Mouse (Mus musculus) kidney, embryonic 15.5 days (tissue): ENCODE measurements at regions not wholly inside any gene's neighbourhood (a gene's known extent, or its start where the extent isn't known, plus 50 kb on each side); places are given as distances from the start of the nearest gene placed in this dataset.

Experiments used
- ATAC-seq: fragments of 200-750 bp; cut with Nextera tagmentation; replicated peaks from 2 replicates; pipeline ENCODE4 v1.8.0; 2017; ENCODE audit warnings: moderate TSS enrichment; ENCODE audit not compliant: low FRiP score
- H3K27ac ChIP-seq: fragments of 300-500 bp; sonication (generic); 2 replicates; pipeline ENCODE4 v1.5.1; 2015; ENCODE audit warnings: mild to moderate bottlenecking, inconsistent platforms
- H3K27me3 ChIP-seq: fragments of 300-500 bp; sonication (generic); 2 replicates; pipeline ENCODE4 v1.6.1; 2015; ENCODE audit warnings: inconsistent platforms
- H3K36me3 ChIP-seq: fragments of 300-500 bp; sonication (generic); 2 replicates; pipeline ENCODE4 v1.6.1; 2015; ENCODE audit warnings: inconsistent platforms
- H3K4me1 ChIP-seq: fragments of 300-500 bp; sonication (generic); 2 replicates; pipeline ENCODE4 v1.6.1; 2015; ENCODE audit warnings: inconsistent platforms
- H3K4me2 ChIP-seq: fragments of 300-500 bp; sonication (generic); 2 replicates; pipeline ENCODE4 v1.6.1; 2015; ENCODE audit warnings: moderate library complexity, mild to moderate bottlenecking, inconsistent platforms
- H3K4me3 ChIP-seq: fragments of 300-500 bp; sonication (generic); replicated peaks from 2 replicates; pipeline ENCODE4 v1.5.1; 2015; ENCODE audit warnings: mild to moderate bottlenecking, inconsistent platforms
- H3K9ac ChIP-seq: fragments of 300-500 bp; sonication (generic); 2 replicates; pipeline ENCODE4 v1.6.1; 2015; ENCODE audit warnings: mild to moderate bottlenecking, inconsistent platforms
- H3K9me3 ChIP-seq: fragments of 300-500 bp; sonication (generic); replicated peaks from 2 replicates; pipeline ENCODE4 v1.6.1; 2016; ENCODE audit warnings: inconsistent platforms
- WGBS: fragments of 180-500 bp; shearing (Covaris S2); methylation state at CpG from one replicate; pipeline ENCODE4 v1.1.7; 2015; ENCODE audit warnings: mixed read lengths; 5-methylcytosine and 5-hydroxymethylcytosine counted together

DNA sequence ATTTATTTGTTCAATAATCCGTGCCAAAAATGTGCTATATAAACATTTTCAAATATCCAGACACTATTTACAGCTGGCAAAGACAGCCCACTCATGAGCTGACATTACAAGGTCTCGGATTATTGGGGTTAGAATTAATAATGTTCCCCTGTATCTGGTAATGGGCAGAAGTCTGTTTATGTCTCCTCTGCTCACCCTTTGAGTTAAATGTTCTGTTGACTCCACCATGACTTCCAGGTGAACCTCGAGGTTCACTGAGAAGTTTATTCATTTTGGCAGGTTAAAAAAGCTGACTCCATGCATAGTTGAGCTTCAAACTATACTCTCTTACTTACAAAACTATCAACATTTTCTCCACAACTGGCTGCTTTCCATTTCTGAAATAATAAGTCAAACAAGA, 732.6 kb upstream of the Alcam start:
- 38% methylated on average over 3 of the region's 3 CpGs for WGBS
- H3K4me2 ChIP-seq = no peak overlapping the region
- no peaks in the 10 kb centered on the region for H3K27me3 ChIP-seq
- no peaks in the 10 kb centered on the region for H3K9me3 ChIP-seq
- no peaks in the 10 kb centered on the region for H3K36me3 ChIP-seq
- H3K9ac ChIP-seq = no peak overlapping the region
- H3K4me1 ChIP-seq = no peaks in the 10 kb centered on the region
- H3K4me3 ChIP-seq = no peak overlapping the region
- H3K27ac ChIP-seq = no peak overlapping the region
- ATAC-seq = peak; percentile 54; the same call in 1 of the 2 replicates

DNA sequence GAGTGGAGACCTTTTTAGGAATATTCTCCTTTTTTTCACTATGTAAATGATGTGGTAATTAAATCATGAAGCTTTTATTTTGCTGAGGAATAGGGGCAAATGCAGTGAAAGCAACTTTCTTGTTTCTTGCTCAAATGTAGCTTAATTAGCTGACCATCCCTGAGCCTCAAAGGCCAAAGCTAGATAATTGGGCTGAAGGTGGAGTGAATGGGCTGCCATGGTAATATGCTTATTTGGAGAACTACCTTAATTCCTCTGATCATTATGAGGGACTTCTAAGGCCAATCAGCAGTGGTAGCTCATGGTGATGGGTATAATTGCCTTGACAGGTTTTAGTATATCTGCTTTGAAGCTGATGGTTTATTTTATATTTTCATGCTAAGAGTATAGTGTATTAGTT, 702.5 kb upstream of the Alcam start:
- no peak overlapping the region for H3K9ac ChIP-seq
- ATAC-seq = no peak
- no peaks in the 10 kb centered on the region for H3K9me3 ChIP-seq
- H3K4me2 ChIP-seq = no peak overlapping the region
- H3K36me3 ChIP-seq = no peaks in the 10 kb centered on the region
- no peak overlapping the region for H3K4me3 ChIP-seq
- no peaks in the 10 kb centered on the region for H3K4me1 ChIP-seq
- no peaks in the 10 kb centered on the region for H3K27me3 ChIP-seq
- no peak overlapping the region for H3K27ac ChIP-seq

DNA sequence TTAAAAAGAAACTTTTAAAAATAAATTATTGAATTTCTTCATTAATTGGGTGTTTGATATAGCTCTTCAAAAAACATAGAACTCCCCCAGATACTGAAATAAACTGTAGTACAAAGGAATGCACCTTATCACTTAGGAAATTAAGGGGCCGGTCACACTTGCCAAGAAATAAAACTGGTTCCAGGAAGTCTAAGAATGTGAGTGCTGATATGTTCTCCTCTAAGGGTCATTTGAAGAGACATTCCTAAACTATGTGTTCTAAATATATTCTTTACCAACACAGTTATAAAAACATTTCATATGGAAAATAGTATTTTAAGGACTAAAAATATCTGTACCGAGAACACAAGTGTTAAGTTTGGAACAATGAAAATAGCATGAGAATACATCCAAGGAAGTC, 676.8 kb upstream of the Alcam start:
- Histone ChIP-seq H3K27me3 (no peaks in the 10 kb centered on the region), H3K4me3 (no peak overlapping the region), H3K27ac (peak overlapping the region; percentile 70; the same call in 1 of the 2 replicates), H3K4me2 (no peak overlapping the region), H3K4me1 (no peaks in the 10 kb centered on the region), H3K36me3 (no peaks in the 10 kb centered on the region), H3K9ac (no peak overlapping the region), H3K9me3 (no peaks in the 10 kb centered on the region)
- 0 out of 2 replicates have a peak, but pooled peaks have one; percentile 33 for ATAC-seq
- WGBS = 44% methylated on average over 2 of the region's 2 CpGs

DNA sequence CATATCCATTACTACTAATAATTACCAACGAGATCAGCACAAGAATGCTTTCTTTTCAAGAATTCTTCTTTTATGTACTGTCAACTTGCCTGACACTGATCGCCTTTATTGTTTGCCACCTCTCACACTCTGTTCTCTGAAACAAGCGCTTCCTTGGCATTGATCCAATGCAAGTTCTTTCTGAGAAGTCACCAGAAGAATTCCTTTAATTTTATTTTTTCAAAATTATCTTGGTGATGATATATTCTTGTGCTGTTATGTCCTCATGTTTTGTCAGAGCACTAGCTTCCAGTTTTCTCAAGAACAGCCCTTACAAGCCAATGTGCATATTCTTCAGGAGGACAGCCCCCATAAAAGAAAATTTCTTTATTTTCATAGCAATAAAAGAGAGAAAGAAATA, 654.9 kb upstream of the Alcam start:
- H3K4me3 ChIP-seq = no peak overlapping the region
- no peaks in the 10 kb centered on the region for H3K36me3 ChIP-seq
- H3K27me3 ChIP-seq = no peaks in the 10 kb centered on the region
- no peaks in the 10 kb centered on the region for H3K9me3 ChIP-seq
- no peak overlapping the region for H3K27ac ChIP-seq
- H3K9ac ChIP-seq = no peak overlapping the region
- no peak for ATAC-seq
- no peak overlapping the region for H3K4me2 ChIP-seq
- H3K4me1 ChIP-seq = no peaks in the 10 kb centered on the region
- WGBS = 60% methylated on average over 3 of the region's 3 CpGs

DNA sequence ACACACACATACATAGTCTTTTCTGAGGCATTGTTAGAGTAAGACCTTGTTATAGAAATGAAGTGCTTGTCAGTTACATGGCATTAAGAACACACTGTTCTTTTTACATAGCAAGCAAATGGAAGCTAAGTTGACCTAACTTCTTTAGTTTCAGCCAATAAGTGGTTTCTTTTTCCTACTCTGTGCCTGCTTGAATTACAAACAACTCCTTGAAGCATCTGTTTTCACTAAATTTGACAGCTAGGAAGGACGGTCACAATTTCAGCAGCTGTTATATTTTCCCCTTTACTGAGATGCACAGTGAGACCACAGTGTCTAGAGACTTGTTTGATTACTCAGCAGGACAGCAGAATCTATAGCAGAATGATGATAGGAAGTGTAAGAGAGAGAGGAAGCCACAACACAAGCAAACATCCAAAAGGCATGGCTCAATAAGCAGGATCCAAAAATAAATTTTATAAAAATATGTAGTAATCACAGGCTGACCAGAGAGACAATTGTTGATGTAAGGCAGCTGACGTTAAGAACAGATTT, 641.6 kb upstream of the Alcam start:
- H3K4me3 ChIP-seq = no peak overlapping the region
- no peak overlapping the region for H3K9ac ChIP-seq
- WGBS = 49% methylated on average over 2 of the region's 2 CpGs
- H3K27ac ChIP-seq = no peak overlapping the region
- H3K4me2 ChIP-seq = no peak overlapping the region
- ATAC-seq = 0 out of 2 replicates have a peak, but pooled peaks have one; percentile 49
- no peaks in the 10 kb centered on the region for H3K9me3 ChIP-seq
- H3K36me3 ChIP-seq = no peaks in the 10 kb centered on the region
- H3K27me3 ChIP-seq = no peaks in the 10 kb centered on the region
- no peaks in the 10 kb centered on the region for H3K4me1 ChIP-seq

DNA sequence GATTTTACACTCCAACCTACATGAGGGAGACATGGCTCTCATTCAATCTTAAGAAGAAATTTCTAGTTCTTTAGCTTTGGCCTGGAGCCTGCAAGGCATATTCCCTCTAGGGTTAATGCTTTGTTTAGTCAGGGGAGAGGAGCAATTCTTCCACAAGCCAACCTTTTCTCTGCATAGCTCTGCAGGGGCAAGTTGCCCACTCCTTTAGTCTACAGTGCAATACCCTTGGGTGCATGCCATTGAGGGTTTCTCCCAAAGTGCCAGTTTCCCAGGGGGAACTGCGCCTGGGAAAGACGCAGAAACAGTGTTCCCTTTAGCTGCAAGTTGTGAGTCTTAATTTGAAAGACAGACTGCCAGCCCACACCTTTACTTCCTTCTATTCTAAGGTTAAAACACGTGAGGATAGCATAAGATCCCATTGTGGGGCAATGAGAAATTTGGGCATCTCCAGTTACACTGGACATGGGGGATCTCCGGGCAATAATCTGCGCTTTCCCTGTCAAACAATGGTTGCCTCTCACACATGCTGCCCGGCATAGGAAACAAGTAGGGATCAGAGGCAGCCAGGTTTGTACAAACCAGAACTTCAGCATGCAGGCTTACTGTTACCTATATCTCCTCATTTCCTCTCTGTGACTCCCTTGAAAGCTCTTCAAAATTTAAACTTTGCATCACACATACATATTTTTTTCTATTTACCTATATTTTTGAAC, 620.1 kb upstream of the Alcam start:
- no peaks in the 10 kb centered on the region for H3K36me3 ChIP-seq
- no peak overlapping the region for H3K9ac ChIP-seq
- no peak overlapping the region for H3K27ac ChIP-seq
- H3K9me3 ChIP-seq = no peaks in the 10 kb centered on the region
- no peak overlapping the region for H3K4me2 ChIP-seq
- H3K4me1 ChIP-seq = no peaks in the 10 kb centered on the region
- 71% methylated on average over 6 of the region's 6 CpGs for WGBS
- H3K4me3 ChIP-seq = no peak overlapping the region
- H3K27me3 ChIP-seq = no peaks in the 10 kb centered on the region
- no peak for ATAC-seq

DNA sequence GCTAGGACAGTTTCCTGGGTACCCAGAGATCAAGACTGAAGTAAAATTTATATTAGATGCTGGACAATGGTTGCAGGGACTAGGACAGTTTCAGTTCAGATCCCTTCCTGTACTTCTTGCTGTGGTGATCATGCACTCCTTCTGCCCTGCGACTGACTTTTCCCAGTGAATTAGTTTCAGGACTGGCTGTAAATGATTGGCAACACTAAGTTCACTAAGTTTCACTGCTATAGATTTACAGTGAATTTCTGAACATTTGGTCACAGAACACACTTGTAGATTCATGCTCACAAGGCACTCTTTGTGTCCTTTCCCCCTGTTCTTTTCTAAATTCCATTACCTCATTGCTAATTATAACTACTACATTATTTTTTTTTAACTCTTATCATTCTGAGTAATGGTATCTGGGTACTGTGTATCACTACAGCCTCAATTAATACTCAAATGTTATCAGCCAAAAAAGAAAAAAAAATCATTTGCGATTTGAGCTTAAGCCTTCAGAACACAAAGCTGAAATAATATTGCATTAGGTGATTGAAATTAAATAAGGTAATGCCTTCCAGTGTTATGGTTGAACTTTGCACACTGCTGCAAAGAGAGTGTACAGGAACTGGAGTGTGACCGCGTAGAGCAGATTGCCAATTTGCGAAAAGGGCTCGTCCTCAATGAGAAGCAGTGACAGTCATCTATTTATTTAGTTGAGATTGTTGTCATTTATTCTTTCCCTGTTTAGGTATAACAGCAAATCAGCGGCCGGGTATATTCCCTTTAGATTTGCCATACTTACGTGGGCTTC, 618.2 kb upstream of the Alcam start:
- Histone ChIP-seq H3K36me3 (no peaks in the 10 kb centered on the region), H3K4me3 (no peak overlapping the region), H3K27me3 (no peaks in the 10 kb centered on the region), H3K4me1 (no peaks in the 10 kb centered on the region), H3K9me3 (no peaks in the 10 kb centered on the region), H3K9ac (no peak overlapping the region), H3K4me2 (no peak overlapping the region), H3K27ac (no peak overlapping the region)
- WGBS = 85% methylated on average over 9 of the region's 9 CpGs
- 0 out of 2 replicates have a peak, but pooled peaks have one; percentile 69 for ATAC-seq

DNA sequence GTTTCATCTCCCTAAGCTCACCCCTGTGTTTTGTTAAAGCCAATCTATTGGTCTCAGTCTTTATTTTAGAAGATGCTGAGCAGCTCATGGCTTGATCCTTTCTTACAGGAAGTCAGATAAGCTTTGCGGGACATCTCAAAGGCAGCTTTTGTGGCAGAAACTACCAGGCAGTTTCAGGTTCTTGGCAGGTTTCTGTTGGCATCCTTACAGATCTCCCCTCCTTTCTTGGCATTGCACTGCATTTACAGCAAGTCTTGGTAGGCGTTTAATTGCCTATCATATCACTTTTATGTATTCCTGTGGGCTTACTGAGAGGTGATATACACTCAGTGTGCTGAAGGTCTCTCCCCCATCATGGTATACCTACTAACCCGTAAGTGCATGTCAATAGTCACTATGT, 610.3 kb upstream of the Alcam start:
- Histone ChIP-seq H3K4me3 (no peak overlapping the region), H3K27me3 (no peaks in the 10 kb centered on the region), H3K4me2 (no peak overlapping the region), H3K9ac (no peak overlapping the region), H3K27ac (no peak overlapping the region), H3K36me3 (no peaks in the 10 kb centered on the region), H3K9me3 (no peaks in the 10 kb centered on the region), H3K4me1 (no peaks in the 10 kb centered on the region)
- WGBS = 87% methylated on average over 3 of the region's 3 CpGs
- ATAC-seq = no peak

DNA sequence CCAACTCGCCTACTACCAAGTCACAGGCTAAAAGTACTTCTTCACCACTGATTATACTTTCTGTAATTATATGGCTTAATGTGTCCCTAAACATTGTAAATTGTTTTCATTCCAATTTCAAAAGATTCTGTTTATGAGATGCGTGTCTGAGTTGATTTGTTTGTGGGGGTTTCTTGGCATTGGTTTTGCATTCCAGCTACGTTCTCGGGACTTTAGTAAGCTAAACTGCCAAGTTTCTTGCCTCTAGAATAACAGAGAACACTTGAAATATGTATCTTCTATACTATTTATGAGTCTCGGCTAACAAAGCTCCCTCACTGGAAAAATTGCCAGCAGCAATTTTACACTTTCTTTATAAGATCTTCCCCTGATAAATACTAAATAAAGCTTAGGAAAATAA, 609.2 kb upstream of the Alcam start:
- Histone ChIP-seq H3K9ac (no peak overlapping the region), H3K4me3 (no peak overlapping the region), H3K9me3 (no peaks in the 10 kb centered on the region), H3K27ac (0 out of 2 replicates have a peak overlapping the region, but pooled peaks have one; percentile 27), H3K27me3 (no peaks in the 10 kb centered on the region), H3K4me1 (no peaks in the 10 kb centered on the region), H3K36me3 (no peaks in the 10 kb centered on the region), H3K4me2 (no peak overlapping the region)
- 54% methylated on average over 5 of the region's 5 CpGs for WGBS
- no peak for ATAC-seq

DNA sequence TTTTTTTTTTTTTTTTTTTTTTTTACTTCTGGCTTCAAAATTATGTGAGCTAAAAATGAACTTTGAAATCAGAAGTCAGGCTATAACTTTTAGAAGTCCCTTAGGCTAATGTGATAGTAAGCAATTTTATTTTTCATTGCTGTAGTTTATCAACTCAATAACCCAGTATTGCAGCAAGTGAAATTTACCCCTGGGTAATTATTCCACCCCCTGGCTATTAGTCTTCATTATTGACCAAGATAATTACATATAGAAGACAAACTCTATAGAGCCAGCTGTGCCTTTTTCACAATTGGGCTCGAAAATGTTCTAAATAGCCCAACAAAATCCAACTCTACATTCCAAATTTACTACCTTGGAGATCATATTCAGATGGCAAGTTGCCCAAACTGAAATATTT, 572.2 kb upstream of the Alcam start:
- no peaks in the 10 kb centered on the region for H3K4me1 ChIP-seq
- no peaks in the 10 kb centered on the region for H3K27me3 ChIP-seq
- H3K4me3 ChIP-seq = no peak overlapping the region
- WGBS = 61% methylated on average over 1 of the region's 1 CpGs
- H3K9me3 ChIP-seq = no peaks in the 10 kb centered on the region
- no peak overlapping the region for H3K9ac ChIP-seq
- H3K27ac ChIP-seq = no peak overlapping the region
- no peaks in the 10 kb centered on the region for H3K36me3 ChIP-seq
- H3K4me2 ChIP-seq = no peak overlapping the region
- ATAC-seq = no peak

DNA sequence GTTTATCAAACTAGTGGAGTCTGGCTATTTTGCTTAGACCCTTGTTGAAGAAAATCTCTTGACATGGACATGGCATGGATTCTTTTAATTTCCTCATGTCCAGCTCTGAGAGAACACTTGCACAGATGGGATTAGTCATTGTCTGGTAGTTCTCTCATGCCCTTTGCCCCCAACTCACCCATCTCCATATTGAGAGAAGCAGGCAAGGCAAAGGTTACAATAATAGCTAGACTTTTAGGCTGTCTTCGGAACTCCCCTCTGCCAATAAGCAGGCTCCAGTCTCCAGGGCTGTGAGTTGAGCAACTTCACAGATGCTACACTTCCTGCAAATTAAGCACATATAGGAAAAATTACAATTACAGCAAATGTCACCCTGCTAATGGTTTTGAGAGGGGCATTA, 558.0 kb upstream of the Alcam start:
- WGBS = 58% methylated on average over 1 of the region's 1 CpGs
- no peak overlapping the region for H3K27ac ChIP-seq
- H3K36me3 ChIP-seq = no peaks in the 10 kb centered on the region
- no peak overlapping the region for H3K4me3 ChIP-seq
- no peak overlapping the region for H3K9ac ChIP-seq
- no peaks in the 10 kb centered on the region for H3K27me3 ChIP-seq
- H3K4me1 ChIP-seq = no peaks in the 10 kb centered on the region
- H3K9me3 ChIP-seq = no peaks in the 10 kb centered on the region
- H3K4me2 ChIP-seq = no peak overlapping the region
- ATAC-seq = no peak

DNA sequence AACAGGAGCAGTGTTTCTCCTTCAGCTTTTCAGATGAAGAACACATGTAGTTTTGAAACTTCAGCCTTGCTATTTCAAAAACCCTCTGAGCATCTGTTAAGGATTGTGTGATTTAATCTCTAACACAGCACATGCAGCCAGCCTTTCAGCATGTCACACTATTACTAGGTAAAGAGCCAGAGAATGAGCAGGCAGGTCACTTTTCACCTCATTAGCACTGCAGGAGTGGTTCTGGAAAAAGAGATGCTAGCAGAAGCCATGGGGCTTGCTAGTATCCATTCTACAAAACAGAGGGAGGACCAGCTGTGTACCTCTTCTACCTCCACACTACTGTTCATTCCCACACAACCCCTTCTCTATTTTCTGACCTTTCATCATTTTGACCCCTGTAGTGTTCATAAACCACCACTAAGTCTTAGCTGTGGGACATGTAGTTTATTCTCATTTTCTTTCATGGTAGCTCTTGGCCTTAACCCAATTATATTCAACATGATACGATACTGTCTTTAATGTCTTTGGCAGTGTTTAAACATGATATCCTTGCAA, 535.1 kb upstream of the Alcam start:
- H3K4me3 ChIP-seq = no peak overlapping the region
- no peak overlapping the region for H3K4me2 ChIP-seq
- ATAC-seq = no peak
- no peaks in the 10 kb centered on the region for H3K9me3 ChIP-seq
- 75% methylated on average over 1 of the region's 1 CpGs for WGBS
- H3K36me3 ChIP-seq = no peaks in the 10 kb centered on the region
- H3K9ac ChIP-seq = no peak overlapping the region
- no peak overlapping the region for H3K27ac ChIP-seq
- H3K4me1 ChIP-seq = no peaks in the 10 kb centered on the region
- H3K27me3 ChIP-seq = no peaks in the 10 kb centered on the region
